Mouse (Mus musculus) heart, adult 10 weeks (tissue): ENCODE measurements around the gene Ndufa7. TPM values are rescaled to one million over a fixed set of nuclear protein-coding genes. Genes with fewer than 3 reads are reported as not detected.

ENCODE experiments used
- polyA plus RNA-seq: library from polyadenylated mRNA; stranded (reverse); fragments of 350-450 nt; fragmentation: Illumina TruSeq; extraction: RNeasy Lipid Tissue Mini Kit (QIAGEN cat#74804); gene quantifications from one replicate; pipeline ENCODE4 v1.2.3, GENCODE M21; 2014; ENCODE audit warnings: low read depth, low replicate concordance

Gene Ndufa7
- polyA plus RNA-seq = 757 TPM

DNA sequence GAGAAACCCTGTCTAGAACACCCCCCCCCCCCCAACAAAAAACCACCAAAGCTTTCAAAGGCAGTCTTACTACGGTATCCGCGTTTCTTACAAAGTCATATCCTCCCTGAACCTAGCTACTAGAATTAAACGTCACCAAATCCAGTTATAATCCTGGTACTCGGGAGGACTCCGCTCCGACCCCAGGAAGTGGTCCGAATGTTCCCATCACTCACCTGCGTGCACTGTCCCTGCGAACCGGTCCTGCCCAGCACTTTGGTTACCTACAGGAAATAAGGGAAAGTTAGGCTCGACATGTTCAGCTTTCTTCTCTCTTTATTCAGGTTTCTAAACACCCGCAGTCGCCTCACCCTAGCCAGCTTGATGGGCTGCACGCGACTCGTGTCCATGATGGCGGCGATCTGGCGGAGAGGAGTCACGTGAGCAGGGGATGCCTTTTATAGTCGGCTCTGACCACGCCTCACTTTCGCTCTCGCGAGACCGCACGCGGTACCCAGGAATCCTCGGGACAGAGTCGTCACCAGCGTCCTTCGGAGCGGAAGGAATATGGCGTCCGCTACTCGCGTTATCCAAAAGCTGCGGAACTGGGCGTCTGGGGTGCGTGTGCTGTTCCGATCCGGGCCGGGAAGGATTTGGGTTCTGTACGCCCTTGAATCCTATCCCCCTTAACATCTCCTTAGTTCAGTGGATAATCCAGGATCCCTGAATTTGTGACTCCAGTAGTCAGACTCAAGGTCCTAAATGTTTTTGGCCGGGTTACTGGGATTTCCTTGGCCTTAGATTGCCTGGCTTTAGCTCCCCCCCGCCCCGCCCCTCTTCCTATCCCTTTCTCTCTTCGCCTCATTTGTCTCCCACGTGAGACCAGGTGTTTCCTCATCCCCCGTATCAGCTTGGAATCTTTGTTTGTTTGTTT, at the start of gene Ndufa7, which contains the start of gene Rps28:
Ndufa7 (plus strand) TSS at position 489 of the 913 bp plus-strand sequence.
Rps28 (minus strand) TSS at position 479 of the 913 bp plus-strand sequence.

DNA sequence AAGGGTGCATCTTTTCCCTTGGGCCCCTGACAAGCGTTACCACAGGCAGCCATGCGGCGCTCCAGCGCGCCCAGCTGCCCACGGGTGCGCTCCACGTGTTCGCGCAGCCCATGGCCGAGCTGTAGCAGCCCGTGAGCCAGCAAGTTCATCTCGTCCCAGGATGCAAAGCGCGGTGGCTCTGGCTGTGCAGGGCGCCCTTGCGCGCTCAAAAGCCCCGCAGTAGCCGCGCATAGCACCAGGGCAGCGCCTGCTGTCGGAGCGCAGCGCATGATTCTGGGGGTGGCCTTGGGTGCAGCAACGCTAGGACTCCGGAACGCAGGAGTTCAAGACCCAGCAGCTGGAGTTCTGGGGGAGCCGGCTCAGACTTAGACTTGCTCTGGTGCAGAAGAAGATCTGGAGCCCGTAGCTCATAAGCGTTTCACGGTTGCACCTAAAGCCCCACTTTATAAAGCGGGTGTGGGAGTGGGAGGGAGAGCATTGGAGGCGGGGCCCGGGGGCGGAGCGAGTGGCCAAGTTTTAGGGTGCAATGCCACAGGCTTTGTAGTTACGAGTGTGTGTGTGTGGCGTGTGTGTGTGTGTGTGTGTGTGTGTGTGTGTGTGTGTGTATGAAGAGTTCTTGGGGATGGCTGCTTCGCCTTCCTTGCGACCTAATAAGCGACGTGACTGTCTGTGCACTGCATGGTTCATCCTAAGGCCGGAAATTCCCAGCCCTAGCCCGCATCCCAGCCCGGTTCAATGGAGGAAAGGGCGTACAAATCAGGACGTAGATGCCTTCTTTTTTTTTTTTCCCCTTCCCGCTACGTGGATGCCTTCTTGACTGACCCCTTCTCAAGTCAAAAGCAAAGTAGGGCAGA, 43.0 kb upstream of the Ndufa7 start, which contains the start of gene Angptl4:
Angptl4 (minus strand) TSS at position 707 of the 854 bp plus-strand sequence.

DNA sequence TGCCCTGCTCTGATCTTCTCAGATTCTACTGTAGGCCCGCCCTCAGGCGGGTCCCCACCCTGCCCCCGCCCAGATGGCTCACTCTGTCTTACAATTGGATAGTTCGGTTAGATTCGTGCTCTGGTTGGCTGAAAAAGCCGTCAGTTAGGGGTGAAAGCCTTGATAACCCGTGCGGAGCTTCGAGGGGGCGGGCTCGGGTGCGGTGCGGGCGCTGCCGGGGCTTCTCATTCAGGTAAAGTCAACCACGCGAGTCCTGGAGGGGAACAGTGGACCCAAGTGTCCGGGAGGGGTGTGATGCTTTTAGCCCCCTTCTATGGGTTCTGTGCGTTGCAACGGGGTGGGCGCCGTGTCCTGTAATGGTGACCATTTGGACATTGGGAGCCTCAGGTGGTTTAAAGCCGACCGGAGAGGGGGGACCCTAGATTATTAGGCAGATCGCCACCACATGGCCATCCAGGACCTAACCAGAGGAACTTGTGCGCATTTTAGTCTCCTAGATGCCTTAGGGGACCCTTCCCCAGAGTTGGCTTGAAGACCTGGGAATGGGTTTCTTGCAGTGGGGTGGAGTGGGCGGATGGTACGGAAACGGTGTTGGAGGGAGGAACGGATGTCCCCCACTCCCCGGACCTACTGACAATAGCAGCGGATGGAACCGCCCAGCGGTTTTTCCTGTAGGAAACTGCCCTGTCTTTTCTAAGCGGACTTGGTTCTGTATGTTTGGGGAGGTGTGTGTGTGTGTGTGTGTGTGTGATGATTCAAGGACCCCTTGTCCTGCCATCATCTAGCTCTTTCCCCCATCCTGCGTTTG, 13.8 kb upstream of the Ndufa7 start, which contains the start of gene Kank3:
Kank3 (plus strand) TSS at position 186 of the 808 bp plus-strand sequence.

DNA sequence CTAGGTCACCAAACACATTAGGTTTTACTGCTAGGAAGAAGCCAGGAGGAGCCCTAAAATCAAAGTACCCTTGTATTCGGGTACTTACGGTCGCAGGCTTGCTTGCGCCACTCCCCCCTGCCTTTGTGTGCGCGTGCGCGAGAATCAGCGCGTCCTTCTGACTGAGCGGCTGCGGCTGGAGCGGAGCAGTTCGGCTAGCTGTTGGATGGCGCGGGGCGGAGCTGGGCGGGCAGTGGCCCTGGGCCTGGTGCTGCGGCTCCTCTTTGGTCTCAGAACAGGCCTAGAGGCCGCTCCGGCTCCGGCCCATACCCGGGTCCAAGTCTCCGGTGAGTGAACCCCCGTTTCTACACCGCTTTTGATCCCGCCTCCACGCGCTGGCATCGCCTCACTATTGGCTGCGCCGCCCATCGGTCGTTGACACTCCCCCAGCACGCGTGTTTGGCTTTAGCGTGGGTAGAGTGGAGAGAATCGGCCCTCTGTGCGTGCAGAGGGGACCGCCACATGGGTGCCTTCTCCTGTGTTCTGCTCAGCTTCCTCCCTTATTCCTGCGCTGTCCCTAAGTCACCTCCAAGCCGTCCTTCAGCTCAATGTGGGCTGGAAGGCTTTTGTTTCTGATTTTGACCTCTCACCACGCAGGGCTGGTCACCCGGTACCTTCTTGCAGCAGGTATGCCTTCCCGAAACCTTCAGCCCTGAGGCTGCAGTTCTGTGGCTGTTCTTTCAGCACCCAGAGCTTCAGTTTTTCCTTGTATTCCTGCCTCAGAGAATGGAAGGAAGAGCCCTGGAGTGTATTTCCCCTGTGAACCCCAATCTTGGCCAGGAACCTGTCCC, 18.8 kb downstream of the Ndufa7 start, which contains the start of gene Cd320:
Cd320 (plus strand) TSS at position 126 of the 830 bp plus-strand sequence.

DNA sequence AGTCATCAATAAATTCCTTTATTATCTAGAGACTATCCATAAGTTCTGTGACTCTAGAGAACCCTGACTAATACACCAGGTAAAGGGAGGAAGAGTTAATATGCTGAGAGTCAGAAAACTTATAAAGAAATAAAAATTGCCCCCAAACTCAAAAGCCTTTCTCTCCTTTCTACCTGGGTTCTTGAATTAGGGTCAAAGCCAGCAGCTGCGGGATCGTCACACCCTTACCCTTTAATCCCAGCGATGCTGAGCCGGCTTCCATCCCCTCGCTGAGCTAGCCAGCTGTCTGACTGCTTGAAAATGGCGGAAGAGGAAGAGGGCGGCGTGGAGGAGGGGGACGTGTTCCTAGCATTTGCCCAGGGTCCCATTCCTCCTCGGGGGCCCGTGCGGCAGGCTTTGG, 49.2 kb downstream of the Ndufa7 start, which contains the start of gene Gm7029:
Gm7029 (plus strand) TSS at position 301 of the 400 bp plus-strand sequence.

Other genes with a start within 250 kb of the Ndufa7 start
- 12.1 TPM for gene Zfp414, start 195.5 kb upstream of the Ndufa7 start, polyA plus RNA-seq
- 0.52 TPM for gene Pram1, start 186.5 kb upstream of the Ndufa7 start, polyA plus RNA-seq
- 102 TPM for gene Hnrnpm, start 137.7 kb upstream of the Ndufa7 start, polyA plus RNA-seq
- gene March2, start 105.9 kb upstream of the Ndufa7 start, polyA plus RNA-seq = 121 TPM
- gene Rab11b, start 64.0 kb upstream of the Ndufa7 start, polyA plus RNA-seq = 199 TPM
- gene Angptl4, start 42.7 kb upstream of the Ndufa7 start, polyA plus RNA-seq = 10.0 TPM
- gene Kank3, start 14.1 kb upstream of the Ndufa7 start, polyA plus RNA-seq = 106 TPM
- gene Rps28, start within 50 bp of the Ndufa7 start, polyA plus RNA-seq = 651 TPM
- 28.3 TPM for gene Cd320, start 18.5 kb downstream of the Ndufa7 start, polyA plus RNA-seq
- gene Gm7029, start 49.3 kb downstream of the Ndufa7 start, polyA plus RNA-seq = not detected
- 1.3 TPM for gene Kifc1, start 66.1 kb downstream of the Ndufa7 start, polyA plus RNA-seq
- gene Platr17, start 80.6 kb downstream of the Ndufa7 start, polyA plus RNA-seq = not detected
- 18.3 TPM for gene Daxx, start 84.8 kb downstream of the Ndufa7 start, polyA plus RNA-seq
- 57.6 TPM for gene Tapbp, start 91.3 kb downstream of the Ndufa7 start, polyA plus RNA-seq
- gene Zbtb22, start 91.3 kb downstream of the Ndufa7 start, polyA plus RNA-seq = 16.8 TPM
- gene Rgl2, start 105.0 kb downstream of the Ndufa7 start, polyA plus RNA-seq = 46.9 TPM
- 93.3 TPM for gene Pfdn6, start 115.8 kb downstream of the Ndufa7 start, polyA plus RNA-seq
- gene Wdr46, start 116.1 kb downstream of the Ndufa7 start, polyA plus RNA-seq = 8.0 TPM
- 2.3 TPM for gene B3galt4, start 126.9 kb downstream of the Ndufa7 start, polyA plus RNA-seq
- 36.9 TPM for gene Vps52, start 131.2 kb downstream of the Ndufa7 start, polyA plus RNA-seq
- 892 TPM for gene Rps18, start 131.4 kb downstream of the Ndufa7 start, polyA plus RNA-seq
- 293 TPM for gene H2-K1, start 175.8 kb downstream of the Ndufa7 start, polyA plus RNA-seq
- gene Ring1, start 200.1 kb downstream of the Ndufa7 start, polyA plus RNA-seq = 25.6 TPM
- 140 TPM for gene H2-Ke6, start 203.5 kb downstream of the Ndufa7 start, polyA plus RNA-seq
- 68.0 TPM for gene Slc39a7, start 207.1 kb downstream of the Ndufa7 start, polyA plus RNA-seq
- 42.4 TPM for gene Rxrb, start 207.2 kb downstream of the Ndufa7 start, polyA plus RNA-seq
- gene Col11a2, start 214.9 kb downstream of the Ndufa7 start, polyA plus RNA-seq = 1.5 TPM